Mouse (Mus musculus): ENCODE results near the gene Arfgap3. TPM values are rescaled to one million over a fixed set of nuclear protein-coding genes. Genes with fewer than 3 reads are reported as not detected.

Arfgap3 gene
- polyA plus RNA-seq, 1 experiment = 7.7 TPM

- no peak for TF ChIP-seq GATA1 (IDR thresholded peaks at IDR 0.05; ENCODE audit: low read length)
Observed at GRCm38 (mm10) chr15:83349225-83349953, 658 bp downstream of the Arfgap3 start.

- no peak for TF ChIP-seq GATA1 (IDR thresholded peaks at IDR 0.05; ENCODE audit: low read length)
Observed at GRCm38 (mm10) chr15:83348747-83349146, 1.3 kb downstream of the Arfgap3 start.

DNA sequence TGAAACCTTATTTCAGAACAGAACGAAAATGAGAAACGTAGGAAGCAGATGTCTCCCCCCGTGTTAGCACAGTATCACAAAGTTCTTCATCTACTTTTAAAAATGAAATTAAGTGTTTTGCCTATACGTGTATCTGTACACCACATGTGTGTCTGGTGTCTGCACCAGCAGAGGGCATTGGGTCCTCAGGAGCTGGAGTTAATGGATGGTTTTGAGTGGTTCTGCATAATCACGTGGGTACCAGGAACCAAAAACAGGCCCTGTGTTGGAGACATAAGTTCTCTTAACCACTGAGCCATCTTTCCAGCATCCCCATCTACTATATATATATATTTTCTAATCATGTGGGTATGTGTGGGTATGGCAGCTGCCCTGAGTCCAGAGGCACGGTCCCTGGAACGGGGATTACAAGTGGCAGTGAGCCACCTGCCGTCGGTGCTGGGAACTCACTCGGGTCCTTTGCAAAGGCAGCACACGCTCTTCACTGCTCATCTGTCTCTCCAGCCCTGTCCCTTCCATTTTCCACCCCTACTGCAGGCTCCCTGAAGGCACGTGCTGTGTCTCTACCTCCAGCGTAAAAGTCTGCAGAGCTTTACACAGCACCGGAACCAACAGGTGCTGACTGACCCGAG, 4.0 kb downstream of the Arfgap3 start:
- no peak for TF ChIP-seq GATA1 (IDR thresholded peaks at IDR 0.05; ENCODE audit: low read length)

GRCm38 (mm10) chr15:83344956-83345355, 5.1 kb downstream of the Arfgap3 start:
- no peak for TF ChIP-seq GATA1 (IDR thresholded peaks at IDR 0.05; ENCODE audit: low read length)

- TF ChIP-seq GATA1 (IDR thresholded peaks at IDR 0.05; ENCODE audit: low read length) = no peak
Observed at GRCm38 (mm10) chr15:83344157-83344556, 5.9 kb downstream of the Arfgap3 start.

GRCm38 (mm10) chr15:83338908-83339307, 11.1 kb downstream of the Arfgap3 start:
- no peak for TF ChIP-seq GATA1 (IDR thresholded peaks at IDR 0.05; ENCODE audit: low read length)

- TF ChIP-seq GATA1 (IDR thresholded peaks at IDR 0.05; ENCODE audit: low read length) = no peak
Observed at GRCm38 (mm10) chr15:83337903-83338870, 11.9 kb downstream of the Arfgap3 start.

- no peak for TF ChIP-seq GATA1 (IDR thresholded peaks at IDR 0.05; ENCODE audit: low read length)
Observed at GRCm38 (mm10) chr15:83332373-83332772, 17.7 kb downstream of the Arfgap3 start.

DNA sequence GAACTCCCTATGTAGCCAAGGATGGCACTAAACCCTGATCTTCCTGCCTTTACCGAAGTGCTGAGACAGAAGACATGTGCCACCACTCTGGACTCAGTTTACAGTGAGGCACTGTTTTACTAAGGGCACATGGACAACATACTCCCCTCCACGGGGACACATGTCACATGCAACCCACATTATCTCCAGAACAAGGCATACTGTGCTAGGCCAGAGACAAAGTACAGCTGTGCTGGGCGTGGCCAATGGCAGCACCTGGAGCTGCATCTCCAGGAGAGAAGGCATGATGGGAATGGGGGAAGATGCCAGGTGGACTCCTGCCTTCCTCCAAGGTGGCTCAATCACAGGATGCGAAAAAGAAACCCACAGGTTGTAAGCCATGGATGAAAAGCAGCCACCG, 21.1 kb downstream of the Arfgap3 start:
- no peak for TF ChIP-seq GATA1 (IDR thresholded peaks at IDR 0.05; ENCODE audit: low read length)

DNA sequence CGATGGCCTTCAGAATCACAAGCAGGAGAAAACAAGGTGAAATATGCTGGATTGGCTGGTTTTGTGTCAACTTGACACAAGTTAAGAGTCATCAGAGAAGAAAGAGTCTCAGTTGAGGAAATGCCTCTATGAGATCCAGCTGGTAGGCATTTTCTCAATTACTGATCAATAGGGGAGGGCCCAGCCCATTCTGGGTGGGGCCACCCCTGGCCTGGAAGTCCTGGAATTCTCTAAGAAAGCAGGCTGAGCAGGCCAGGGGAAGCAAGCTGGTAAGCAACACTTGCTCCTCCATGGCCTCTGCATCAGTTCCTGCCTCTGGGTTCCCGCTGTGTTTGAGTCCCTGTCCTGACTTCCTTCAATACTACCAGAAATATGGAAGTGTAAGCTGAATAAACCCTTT, 27.0 kb downstream of the Arfgap3 start:
- TF ChIP-seq GATA1 (IDR thresholded peaks at IDR 0.05; ENCODE audit: low read length) = no peak

- no peak for TF ChIP-seq GATA1 (IDR thresholded peaks at IDR 0.05; ENCODE audit: low read length)
Observed at GRCm38 (mm10) chr15:83314914-83315313, 35.1 kb downstream of the Arfgap3 start.

GRCm38 (mm10) chr15:83309878-83310277, 40.2 kb downstream of the Arfgap3 start:
- no peak for TF ChIP-seq GATA1 (IDR thresholded peaks at IDR 0.05; ENCODE audit: low read length)

DNA sequence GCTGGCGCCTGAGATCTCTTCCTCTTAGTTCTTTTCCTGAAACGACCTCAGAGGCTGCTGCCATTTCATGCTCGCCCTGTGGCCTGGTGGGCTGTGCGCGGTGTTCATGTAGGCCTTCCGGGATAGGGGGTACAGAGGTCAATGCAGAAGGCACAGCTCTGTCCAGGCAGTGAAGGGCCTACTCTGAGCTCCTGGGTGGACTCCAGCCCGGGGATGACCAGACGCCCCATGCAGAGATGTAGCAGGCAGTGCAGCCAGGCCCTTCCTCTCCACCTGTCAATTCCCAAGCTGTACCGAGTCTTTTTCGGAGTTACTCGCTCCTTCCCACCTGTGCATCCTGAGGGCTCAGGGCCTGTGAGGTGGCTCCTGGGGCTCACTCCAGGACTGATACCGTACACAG, 43.9 kb downstream of the Arfgap3 start:
- no peak for TF ChIP-seq GATA1 (IDR thresholded peaks at IDR 0.05; ENCODE audit: low read length)

DNA sequence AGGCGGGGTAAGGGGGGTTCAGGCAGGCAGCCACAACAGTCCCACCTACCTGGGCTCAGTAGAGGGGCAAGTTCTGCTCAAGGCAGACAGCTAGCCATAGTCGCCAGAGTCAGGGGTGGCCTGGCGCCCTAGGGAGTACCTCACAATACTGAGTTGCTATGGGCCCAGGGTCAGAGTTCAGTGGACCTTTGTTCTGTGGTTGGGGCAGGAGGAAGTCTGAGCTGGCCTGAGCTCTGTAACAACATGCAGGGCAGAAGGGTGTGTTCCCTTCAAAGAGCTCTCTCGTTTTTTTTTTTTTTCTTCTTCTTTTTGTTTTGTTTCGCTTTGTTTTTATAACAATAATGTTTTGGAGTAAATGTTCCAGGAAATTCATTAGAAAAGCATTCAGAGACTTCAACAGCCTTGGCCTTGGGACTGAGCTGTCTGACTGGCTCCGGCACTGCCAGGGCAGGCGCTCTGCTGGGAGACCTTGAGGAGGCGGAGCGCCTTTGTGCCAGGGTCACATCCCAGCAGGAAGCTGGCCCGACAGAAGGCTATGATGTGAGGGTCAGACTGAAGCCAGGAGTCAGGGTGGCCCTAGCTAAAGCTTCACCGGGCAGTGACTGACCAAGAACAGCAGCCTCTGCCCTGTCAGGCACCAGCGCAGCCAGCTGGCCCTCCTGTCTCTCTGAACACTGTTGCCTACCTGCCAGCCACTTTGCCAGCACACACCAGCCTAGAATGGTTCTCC, 44.7 kb downstream of the Arfgap3 start:
- no peak for TF ChIP-seq GATA1 (IDR thresholded peaks at IDR 0.05; ENCODE audit: low read length)

DNA sequence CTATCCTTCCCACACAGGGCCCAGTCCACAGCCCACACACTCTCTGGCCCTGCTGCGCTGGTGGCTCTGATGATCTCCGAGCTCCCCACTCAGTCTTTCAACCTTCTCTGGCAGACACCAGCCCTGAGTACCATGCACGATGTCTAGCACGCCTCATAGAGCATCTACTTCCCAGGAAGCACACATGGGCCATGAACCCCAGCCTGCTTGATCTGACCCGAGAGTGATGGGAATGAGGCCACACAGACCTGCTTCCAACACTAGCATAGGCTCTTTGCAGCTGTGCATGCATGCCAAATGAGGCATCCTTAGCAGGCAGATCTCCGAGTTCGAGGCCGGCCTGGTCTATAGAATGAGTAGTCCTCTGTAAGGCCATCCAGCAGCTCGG, 45.2 kb downstream of the Arfgap3 start:
- no peak for TF ChIP-seq GATA1 (IDR thresholded peaks at IDR 0.05; ENCODE audit: low read length)
